Mouse (Mus musculus): ENCODE measurements around the gene Foxi1.

DNA sequence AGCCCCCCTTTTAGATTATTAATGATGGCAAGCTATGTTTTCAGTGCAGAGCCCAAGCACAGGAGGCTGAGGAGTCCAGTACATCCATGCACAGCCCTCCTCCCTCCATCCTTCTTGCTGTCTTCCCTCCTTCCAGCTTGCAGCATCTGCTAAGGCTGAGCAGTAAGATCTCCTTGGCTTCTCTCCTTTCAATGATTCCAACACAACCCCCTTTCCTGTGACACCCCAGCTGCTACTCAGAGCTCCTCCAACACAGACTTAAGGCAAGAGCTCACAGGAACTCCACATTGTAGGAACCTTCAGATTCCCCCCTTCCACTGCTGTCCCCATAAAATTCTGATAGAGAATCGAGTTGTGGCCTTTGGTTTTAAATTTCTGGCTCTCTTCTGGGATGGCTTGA lies 5.1 kb downstream of the Foxi1 start:
- TF ChIP-seq CTCF (IDR thresholded peaks at IDR 0.05; ENCODE audit: low read depth, low read length) (no peak), POLR2A (IDR thresholded peaks at IDR 0.05; ENCODE audit: borderline replicate concordance, low read depth, low read length) (no peak)

All from bone marrow macrophage, adult 2 months (primary cell).